Mouse (Mus musculus): ENCODE measurements around the gene Uncx.

- TF ChIP-seq POLR2A (IDR thresholded peaks at IDR 0.05; ENCODE audit: low read depth, low read length) (no peak), CTCF (IDR thresholded peaks at IDR 0.05; ENCODE audit: extremely low read depth, insufficient read depth, insufficient read length, insufficient replicate concordance) (no peak)
Measured at GRCm38 (mm10) chr5:139546336-139546770, 3.1 kb downstream of the Uncx start.

All from spleen, adult 2 months (tissue).